Mouse (Mus musculus) small intestine, adult 2 months (tissue): ENCODE results near the gene Nrxn1.

Experiments
- CTCF ChIP-seq: fragments of 200-500 bp; IDR thresholded peaks from 2 replicates; pipeline ENCODE4 v1.5.1; 2012; ENCODE audit warnings: low read depth, mild to moderate bottlenecking, control low read depth, inconsistent platforms, low read length, moderate library complexity, mixed read lengths; ENCODE audit not compliant: insufficient replicate concordance, insufficient read length; ENCODE audit errors: extremely low read depth
- POLR2A ChIP-seq: fragments of 200-500 bp; IDR thresholded peaks from 2 replicates; pipeline ENCODE4 v1.6.1; 2012; ENCODE audit warnings: low read depth, mild to moderate bottlenecking, control low read depth, inconsistent platforms, low read length, moderate library complexity

DNA sequence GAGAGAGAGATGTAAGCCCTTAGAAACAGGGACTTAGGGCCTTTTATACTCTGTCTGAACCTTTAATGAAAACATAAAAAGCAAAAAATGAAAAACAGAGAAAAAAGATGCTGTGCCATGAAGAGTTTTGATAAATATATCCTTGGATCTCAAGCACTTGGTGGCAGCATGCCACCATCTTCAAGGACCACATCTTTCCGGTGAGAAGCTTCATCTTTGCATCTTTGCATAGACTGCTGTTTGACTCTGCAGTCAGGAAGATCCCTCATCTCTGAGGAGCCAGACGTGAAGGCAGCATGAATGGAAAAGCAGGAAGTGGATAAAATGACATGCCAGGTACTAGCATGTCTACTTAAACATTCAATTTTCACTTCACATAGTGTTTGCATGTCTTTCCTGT is 586.8 kb downstream of the Nrxn1 start:
- no peak for TF ChIP-seq POLR2A
- no peak for TF ChIP-seq CTCF
